Mouse (Mus musculus): ENCODE results near the gene Anapc15. TPM values are rescaled to one million over a fixed set of nuclear protein-coding genes. Genes with fewer than 3 reads are reported as not detected.
A peak's percentile ranks its signal among the peaks of the same experiment; 100 is the strongest.

The Anapc15 gene
- polyA plus RNA-seq, 1 experiment from 2014 or later = 71.6 TPM

DNA sequence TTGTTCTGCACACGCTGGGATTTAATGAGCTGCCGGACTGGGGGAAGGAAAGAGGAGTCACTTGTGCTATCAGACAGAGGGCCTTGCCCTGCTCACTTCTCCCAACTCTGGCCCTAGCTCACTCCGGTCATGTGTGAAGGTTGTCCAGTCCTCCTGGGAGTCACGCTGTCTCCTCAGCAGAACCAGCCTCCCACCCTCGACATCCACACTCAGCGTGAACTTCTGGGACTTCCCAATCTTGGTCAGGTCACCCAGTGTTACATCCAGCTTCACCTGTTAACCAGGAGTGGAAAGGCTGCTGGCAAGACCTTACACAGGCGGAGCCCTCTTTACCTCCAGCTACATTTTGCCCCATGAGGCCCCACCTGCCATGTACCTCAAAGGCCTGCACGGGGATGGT lies 32.1 kb upstream of the Anapc15 start:
- no peak overlapping the region for H3K9ac ChIP-seq (ENCODE audit: low read depth, low read length)
- H3K27me3 ChIP-seq (ENCODE audit: control insufficient read depth, insufficient read depth, low read depth, low read length) = no peaks in the 10 kb centered on the region; the same call in 1 of the 2 replicates
- H3K9me3 ChIP-seq (replicated peaks; ENCODE audit: control insufficient read depth, low read length, poor library complexity, severe bottlenecking) = no peaks in the 10 kb centered on the region
- no peak overlapping the region for H3K4me3 ChIP-seq (ENCODE audit: low read depth, low read length)
- 0 out of 2 replicates have a peak, but pooled peaks cover 2% of the 10 kb centered on the region for H3K36me3 ChIP-seq (ENCODE audit: control insufficient read depth, insufficient read depth, low read length)
- no peak overlapping the region for H3K27ac ChIP-seq (ENCODE audit: low read length)
- no peak overlapping the region for H3K4me2 ChIP-seq (ENCODE audit: low read length)
- 96% methylated on average over 8 of the region's 8 CpGs for WGBS
- H3K4me1 ChIP-seq (ENCODE audit: control insufficient read depth, insufficient read depth, low read length) = peaks cover 5% of the 10 kb centered on the region
- no peak for ATAC-seq

DNA sequence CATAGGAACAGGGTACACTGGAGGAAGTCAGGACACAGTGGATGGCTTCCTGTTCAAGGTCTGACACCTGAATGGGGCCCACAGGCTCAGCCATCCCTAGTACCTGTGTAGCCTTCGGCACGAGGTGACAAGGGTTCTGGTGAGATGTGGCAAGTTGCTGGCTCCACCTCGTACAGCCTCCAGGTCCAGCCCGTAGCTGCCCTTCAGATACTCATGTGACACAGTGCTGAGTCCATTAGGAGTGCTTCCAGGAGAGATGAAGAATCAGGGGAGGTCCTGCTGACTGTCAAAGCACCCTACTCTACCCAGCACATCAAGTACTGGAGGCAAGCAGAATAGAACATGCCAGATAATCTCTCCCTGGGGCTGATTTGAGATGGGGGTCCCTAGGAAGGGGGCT lies 31.1 kb upstream of the Anapc15 start:
- Histone ChIP-seq H3K4me3 (ENCODE audit: low read depth, low read length) (no peak overlapping the region), H3K36me3 (ENCODE audit: control insufficient read depth, insufficient read depth, low read length) (0 out of 2 replicates have a peak, but pooled peaks cover 2% of the 10 kb centered on the region), H3K27ac (ENCODE audit: low read length) (no peak overlapping the region), H3K4me1 (ENCODE audit: control insufficient read depth, insufficient read depth, low read length) (peaks cover 12% of the 10 kb centered on the region), H3K9ac (ENCODE audit: low read depth, low read length) (no peak overlapping the region), H3K9me3 (replicated peaks; ENCODE audit: control insufficient read depth, low read length, poor library complexity, severe bottlenecking) (no peaks in the 10 kb centered on the region), H3K4me2 (ENCODE audit: low read length) (no peak overlapping the region), H3K27me3 (ENCODE audit: control insufficient read depth, insufficient read depth, low read depth, low read length) (peaks cover 4% of the 10 kb centered on the region)
- WGBS = 90% methylated on average over 4 of the region's 4 CpGs
- no peak for ATAC-seq

DNA sequence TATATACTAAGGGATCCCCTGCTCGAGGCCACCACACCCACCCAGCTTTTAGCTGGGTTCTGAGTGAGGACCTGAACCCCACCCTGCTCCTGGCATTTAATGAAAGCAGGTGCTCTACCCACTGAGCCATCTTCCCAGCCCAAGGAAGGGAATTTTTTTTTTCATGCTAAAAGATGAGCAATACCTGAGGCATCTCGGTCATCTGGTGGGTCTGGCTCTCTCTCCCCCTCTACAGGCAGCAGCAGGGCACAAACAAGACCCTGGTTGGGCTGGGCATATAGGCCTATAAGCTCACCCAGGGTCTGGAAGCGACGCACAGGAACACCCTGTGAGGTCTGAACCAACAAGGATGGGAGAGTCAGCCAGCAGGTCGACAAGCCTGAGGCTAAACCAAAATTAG lies 30.2 kb upstream of the Anapc15 start:
- H3K36me3 ChIP-seq (ENCODE audit: control insufficient read depth, insufficient read depth, low read length) = 0 out of 2 replicates have a peak, but pooled peaks cover 2% of the 10 kb centered on the region
- peaks cover 4% of the 10 kb centered on the region for H3K27me3 ChIP-seq (ENCODE audit: control insufficient read depth, insufficient read depth, low read depth, low read length)
- no peak overlapping the region for H3K4me3 ChIP-seq (ENCODE audit: low read depth, low read length)
- no peak for ATAC-seq
- 65% methylated on average over 5 of the region's 5 CpGs for WGBS
- no peaks in the 10 kb centered on the region for H3K9me3 ChIP-seq (replicated peaks; ENCODE audit: control insufficient read depth, low read length, poor library complexity, severe bottlenecking)
- H3K4me1 ChIP-seq (ENCODE audit: control insufficient read depth, insufficient read depth, low read length) = peaks cover 12% of the 10 kb centered on the region
- no peak overlapping the region for H3K4me2 ChIP-seq (ENCODE audit: low read length)
- H3K27ac ChIP-seq (ENCODE audit: low read length) = no peak overlapping the region
- no peak overlapping the region for H3K9ac ChIP-seq (ENCODE audit: low read depth, low read length)

DNA sequence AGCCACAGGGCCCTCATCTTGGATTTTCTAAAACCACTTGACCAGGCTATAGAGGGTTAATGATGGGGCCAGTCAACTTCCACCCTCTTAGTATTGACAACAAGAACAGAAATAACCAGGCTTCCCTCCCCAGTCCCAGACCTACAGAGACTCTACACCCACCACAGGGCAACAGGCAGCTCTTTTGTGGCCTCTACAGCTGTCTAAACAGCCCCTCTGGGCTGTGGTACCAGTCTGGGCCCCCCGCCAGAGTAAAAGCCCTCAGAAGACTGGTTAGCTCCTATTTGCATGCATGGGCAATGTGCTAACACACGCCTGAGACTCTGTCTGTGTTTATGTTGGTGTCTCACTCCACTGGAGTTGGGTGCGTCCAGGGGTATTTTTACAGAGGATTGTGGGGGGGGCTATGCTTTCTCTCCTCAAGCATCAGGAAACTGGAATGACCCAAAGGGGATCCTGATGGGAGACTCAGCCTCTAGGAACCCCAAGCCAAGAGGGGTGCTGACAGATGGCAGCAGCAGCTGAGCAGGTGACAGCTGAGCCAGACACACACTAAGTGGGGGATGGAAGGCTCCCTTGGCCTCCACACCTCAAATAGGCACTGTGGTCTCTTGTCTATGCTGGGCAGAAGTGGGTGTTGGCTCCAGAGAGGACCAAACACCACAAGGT lies 29.5 kb upstream of the Anapc15 start:
- no peak overlapping the region for H3K4me2 ChIP-seq (ENCODE audit: low read length)
- no peaks in the 10 kb centered on the region for H3K9me3 ChIP-seq (replicated peaks; ENCODE audit: control insufficient read depth, low read length, poor library complexity, severe bottlenecking)
- peaks cover 4% of the 10 kb centered on the region for H3K27me3 ChIP-seq (ENCODE audit: control insufficient read depth, insufficient read depth, low read depth, low read length)
- no peak overlapping the region for H3K27ac ChIP-seq (ENCODE audit: low read length)
- WGBS = 58% methylated on average over 3 of the region's 3 CpGs
- peaks cover 12% of the 10 kb centered on the region for H3K4me1 ChIP-seq (ENCODE audit: control insufficient read depth, insufficient read depth, low read length)
- no peak for ATAC-seq
- no peak overlapping the region for H3K9ac ChIP-seq (ENCODE audit: low read depth, low read length)
- no peak overlapping the region for H3K4me3 ChIP-seq (ENCODE audit: low read depth, low read length)
- 0 out of 2 replicates have a peak, but pooled peaks cover 2% of the 10 kb centered on the region for H3K36me3 ChIP-seq (ENCODE audit: control insufficient read depth, insufficient read depth, low read length)

DNA sequence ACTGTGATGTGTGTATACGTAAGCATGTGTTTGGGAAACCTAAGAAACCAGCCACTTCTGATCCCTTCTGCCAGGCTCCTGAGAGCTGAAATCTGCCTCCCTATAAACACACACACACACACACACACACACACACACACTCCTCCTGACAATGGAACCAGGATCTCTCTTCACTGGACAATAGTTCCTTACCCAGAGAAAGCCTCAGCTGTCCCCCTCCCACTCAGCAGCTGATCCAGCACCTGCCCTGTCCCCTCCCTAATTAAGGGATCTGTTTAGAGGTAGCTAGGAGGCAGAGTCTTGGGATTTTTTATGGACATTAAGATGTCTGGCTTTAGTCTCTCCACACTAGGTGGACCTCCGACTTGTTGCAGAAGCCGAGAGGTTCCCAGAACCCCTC lies 28.6 kb upstream of the Anapc15 start:
- H3K36me3 ChIP-seq (ENCODE audit: control insufficient read depth, insufficient read depth, low read length) = 0 out of 2 replicates have a peak, but pooled peaks cover 2% of the 10 kb centered on the region
- H3K4me3 ChIP-seq (ENCODE audit: low read depth, low read length) = no peak overlapping the region
- H3K4me2 ChIP-seq (ENCODE audit: low read length) = peak overlapping the region; percentile 97; the same call in 1 of the 2 replicates
- H3K27ac ChIP-seq (ENCODE audit: low read length) = no peak overlapping the region
- H3K4me1 ChIP-seq (ENCODE audit: control insufficient read depth, insufficient read depth, low read length) = peaks cover 12% of the 10 kb centered on the region
- peaks cover 4% of the 10 kb centered on the region for H3K27me3 ChIP-seq (ENCODE audit: control insufficient read depth, insufficient read depth, low read depth, low read length)
- no peak overlapping the region for H3K9ac ChIP-seq (ENCODE audit: low read depth, low read length)
- 64% methylated on average over 3 of the region's 3 CpGs for WGBS
- H3K9me3 ChIP-seq (replicated peaks; ENCODE audit: control insufficient read depth, low read length, poor library complexity, severe bottlenecking) = no peaks in the 10 kb centered on the region
- no peak for ATAC-seq

DNA sequence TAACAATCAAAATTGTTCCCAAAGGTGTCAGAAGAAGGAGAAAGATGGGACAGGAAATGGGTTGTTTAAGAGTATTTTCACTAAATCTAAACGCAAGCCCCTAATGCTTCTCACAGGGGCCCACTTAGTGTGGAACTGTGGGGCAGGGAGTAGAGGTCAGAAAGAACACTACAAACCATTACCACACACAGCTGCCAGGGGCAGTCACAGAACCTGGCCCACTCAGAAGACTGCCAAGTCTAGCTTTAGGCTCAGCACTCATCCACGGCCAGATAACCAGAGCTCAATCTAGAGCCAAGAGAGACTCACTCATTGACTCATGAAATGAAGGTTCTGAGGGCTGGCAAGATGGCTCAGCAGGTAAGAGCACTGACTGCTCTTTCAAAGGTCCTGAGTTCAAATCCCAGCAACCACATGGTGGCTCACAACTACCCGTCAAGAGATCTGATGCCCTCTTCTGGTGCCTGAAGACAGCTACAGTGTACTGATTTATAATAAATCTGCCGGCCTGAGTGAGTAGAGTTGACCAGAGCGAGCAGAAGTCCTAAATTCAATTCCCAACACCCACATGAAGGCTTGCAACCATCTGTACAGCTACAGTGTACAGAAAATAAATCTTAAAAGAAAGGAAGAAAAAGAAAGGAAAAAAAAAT lies 27.9 kb upstream of the Anapc15 start:
- no peaks in the 10 kb centered on the region for H3K9me3 ChIP-seq (replicated peaks; ENCODE audit: control insufficient read depth, low read length, poor library complexity, severe bottlenecking)
- no peak overlapping the region for H3K27ac ChIP-seq (ENCODE audit: low read length)
- 49% methylated on average over 5 of the region's 5 CpGs for WGBS
- no peak overlapping the region for H3K9ac ChIP-seq (ENCODE audit: low read depth, low read length)
- 0 out of 2 replicates have a peak, but pooled peaks cover 2% of the 10 kb centered on the region for H3K36me3 ChIP-seq (ENCODE audit: control insufficient read depth, insufficient read depth, low read length)
- H3K4me1 ChIP-seq (ENCODE audit: control insufficient read depth, insufficient read depth, low read length) = peaks cover 12% of the 10 kb centered on the region
- H3K4me2 ChIP-seq (ENCODE audit: low read length) = peak overlapping the region; percentile 97
- no peak for ATAC-seq
- H3K27me3 ChIP-seq (ENCODE audit: control insufficient read depth, insufficient read depth, low read depth, low read length) = peaks cover 4% of the 10 kb centered on the region
- peak overlapping the region; percentile 62 for H3K4me3 ChIP-seq (ENCODE audit: low read depth, low read length)

DNA sequence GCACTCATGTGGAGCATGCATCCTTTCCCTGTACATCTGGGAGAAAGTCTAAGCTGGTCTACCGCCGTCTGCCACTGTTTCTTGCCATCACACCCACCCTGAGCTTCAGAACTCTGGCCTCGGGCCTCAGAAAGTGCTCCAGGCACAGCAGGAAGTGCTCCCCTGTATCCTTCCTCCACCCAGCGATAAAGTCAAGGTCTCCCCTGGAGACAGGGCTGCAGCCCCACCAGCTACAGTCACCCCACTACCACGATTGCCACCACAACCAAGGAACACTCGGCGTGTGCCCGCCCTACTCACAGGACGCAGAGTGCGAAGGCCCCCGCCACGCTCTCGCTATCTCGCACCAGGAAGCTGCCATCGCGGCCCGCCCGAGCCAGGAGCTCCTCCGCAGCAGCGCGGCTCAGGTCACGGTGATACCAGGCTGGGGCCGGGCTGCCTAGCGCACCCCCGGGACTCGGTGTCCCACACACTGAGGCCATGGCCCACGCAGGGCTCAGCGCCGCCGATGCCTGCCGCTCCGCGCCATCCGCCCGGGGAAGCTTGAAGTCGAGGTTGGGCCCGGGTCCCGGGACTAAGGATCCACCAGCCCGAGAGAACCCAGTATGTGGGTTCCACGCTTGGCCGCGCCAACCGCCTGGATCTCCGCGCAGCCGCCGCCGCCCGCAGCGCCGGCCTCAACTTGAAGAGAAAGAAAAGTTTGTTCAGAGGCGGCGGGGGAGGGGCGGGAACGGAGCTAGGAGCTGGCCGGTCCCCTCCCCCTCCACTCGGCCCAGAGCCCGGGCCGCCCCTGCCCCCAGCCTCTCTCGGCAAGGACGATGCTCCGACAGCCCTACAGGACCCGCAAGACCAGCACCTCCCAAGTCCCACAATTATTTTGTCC lies 27.0 kb upstream of the Anapc15 start:
- H3K36me3 ChIP-seq (ENCODE audit: control insufficient read depth, insufficient read depth, low read length) = no peaks in the 10 kb centered on the region
- peaks cover 4% of the 10 kb centered on the region for H3K27me3 ChIP-seq (ENCODE audit: control insufficient read depth, insufficient read depth, low read depth, low read length)
- peak overlapping the region; percentile 62 for H3K4me3 ChIP-seq (ENCODE audit: low read depth, low read length)
- peaks cover 12% of the 10 kb centered on the region for H3K4me1 ChIP-seq (ENCODE audit: control insufficient read depth, insufficient read depth, low read length)
- 0% methylated on average over 58 of the region's 63 CpGs for WGBS
- H3K9me3 ChIP-seq (replicated peaks; ENCODE audit: control insufficient read depth, low read length, poor library complexity, severe bottlenecking) = no peaks in the 10 kb centered on the region
- H3K27ac ChIP-seq (ENCODE audit: low read length) = peak overlapping the region; percentile 71
- peak overlapping the region; percentile 75 for H3K9ac ChIP-seq (ENCODE audit: low read depth, low read length)
- H3K4me2 ChIP-seq (ENCODE audit: low read length) = peak overlapping the region; percentile 97
- ATAC-seq = peak; percentile 50

DNA sequence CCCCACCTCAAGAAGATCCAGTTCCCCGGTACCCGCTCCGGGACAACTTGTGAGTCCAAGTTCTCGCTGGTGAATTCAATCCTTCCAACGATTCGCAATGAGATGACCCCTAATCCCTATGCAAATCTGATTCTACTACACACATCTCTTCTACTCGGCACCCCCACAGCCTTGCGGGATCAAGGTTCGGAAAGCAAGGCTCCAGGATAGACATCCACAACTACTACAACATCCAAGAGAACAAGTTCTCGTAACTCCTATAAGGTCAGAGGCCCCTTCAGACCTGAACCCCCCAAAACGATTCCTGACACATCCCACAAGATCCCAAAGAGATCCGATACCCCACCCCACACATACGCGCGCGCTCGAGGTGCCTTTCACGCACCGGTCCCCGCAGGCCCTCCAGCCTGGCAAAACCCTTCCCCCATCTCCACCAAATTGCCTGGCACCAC lies 26.3 kb upstream of the Anapc15 start:
- peak overlapping the region; percentile 71 for H3K27ac ChIP-seq (ENCODE audit: low read length)
- H3K9ac ChIP-seq (ENCODE audit: low read depth, low read length) = peak overlapping the region; percentile 75
- peaks cover 12% of the 10 kb centered on the region for H3K4me1 ChIP-seq (ENCODE audit: control insufficient read depth, insufficient read depth, low read length)
- ATAC-seq = peak; percentile 32; the same call in 1 of the 2 replicates
- H3K4me3 ChIP-seq (ENCODE audit: low read depth, low read length) = peak overlapping the region; percentile 62
- peak overlapping the region; percentile 97 for H3K4me2 ChIP-seq (ENCODE audit: low read length)
- under 1% methylated on average over 20 of the region's 20 CpGs for WGBS
- no peaks in the 10 kb centered on the region for H3K36me3 ChIP-seq (ENCODE audit: control insufficient read depth, insufficient read depth, low read length)
- peaks cover 4% of the 10 kb centered on the region for H3K27me3 ChIP-seq (ENCODE audit: control insufficient read depth, insufficient read depth, low read depth, low read length)
- H3K9me3 ChIP-seq (replicated peaks; ENCODE audit: control insufficient read depth, low read length, poor library complexity, severe bottlenecking) = no peaks in the 10 kb centered on the region

Data from midbrain, embryonic 16.5 days (tissue).